15 mouse cellular contexts compared by ENCODE assay signal in the genomic region with DNA sequence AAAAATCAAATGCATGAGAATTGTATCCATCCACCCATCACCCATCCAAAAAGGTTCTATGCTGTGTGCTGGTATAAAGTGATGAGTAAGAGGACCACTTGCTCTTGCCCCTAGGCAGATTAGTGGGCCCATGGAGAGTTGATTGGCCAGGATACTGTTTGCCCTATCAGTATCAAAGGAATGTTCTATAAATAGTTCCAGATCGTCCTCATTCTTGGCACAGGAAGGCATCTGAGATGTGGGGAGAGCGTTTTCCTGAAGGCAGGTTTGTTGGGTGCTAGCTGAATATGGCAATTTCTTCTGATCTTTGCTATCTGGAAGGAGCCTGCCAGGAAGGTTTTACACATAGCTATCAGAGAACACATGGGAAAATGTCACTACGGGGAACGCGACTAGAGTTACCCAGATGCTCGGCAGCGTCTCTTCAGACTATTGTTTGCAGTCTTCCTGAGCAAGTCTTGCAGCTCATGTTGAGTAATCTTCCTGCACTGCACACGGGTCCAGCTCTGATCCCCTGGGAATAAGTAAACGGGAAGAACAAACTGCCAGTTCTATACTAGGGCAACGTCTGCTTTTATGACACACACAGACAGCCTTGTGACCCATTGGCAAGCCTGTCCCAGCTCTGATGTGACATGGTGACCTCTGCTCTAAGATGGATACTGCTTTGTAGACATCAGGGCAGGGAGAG. TPM values are rescaled to one million over a fixed set of nuclear protein-coding genes. Genes with fewer than 3 reads are reported as not detected.
DNase-seq lines count a peak whose midpoint lies in the region; ATAC-seq and TF ChIP-seq lines count a peak whose summit lies in the region.
"Had no signal": no experiment of that assay in that cellular context is flagged by ENCODE, and none has a peak within 500 bp of the region (broad histone marks: within the 10 kb centered on the region; RNA-seq: fewer than 3 reads in every experiment).

No protein-coding gene starts in this region.

- no peak for TF ChIP-seq EP300 in heart, postnatal 0 days (IDR thresholded peaks at IDR 0.05; ENCODE audit: low read depth)

- no peak overlapping the region for H3K4me3 ChIP-seq in gastrocnemius, adult 2 months
- no peak overlapping the region for H3K4me3 ChIP-seq in heart, postnatal 0 days (ENCODE audit: low read depth, low read length)
- H3K4me3 ChIP-seq: embryonic facial prominence, embryonic 15.5 days; forebrain, embryonic 13.5 days; liver, embryonic 13.5 days; neural tube, embryonic 13.5 days had no signal

- no peaks in the 10 kb centered on the region; the same call in 1 of the 2 replicates for H3K27me3 ChIP-seq in heart, postnatal 0 days (ENCODE audit: control insufficient read depth, insufficient read depth, low read length)
- H3K27me3 ChIP-seq: embryonic facial prominence, embryonic 15.5 days; forebrain, embryonic 13.5 days; liver, embryonic 13.5 days had no signal

- no peaks in the 10 kb centered on the region for H3K9me3 ChIP-seq in heart, postnatal 0 days (replicated peaks; ENCODE audit: control insufficient read depth, low read length)
- H3K9me3 ChIP-seq: embryonic facial prominence, embryonic 15.5 days; forebrain, embryonic 13.5 days; liver, embryonic 13.5 days; neural tube, embryonic 13.5 days had no signal

- TF ChIP-seq CTCF in gastrocnemius, adult 2 months (IDR thresholded peaks at IDR 0.05) = no peak
- no peak for TF ChIP-seq CTCF in heart, postnatal 0 days (IDR thresholded peaks at IDR 0.05; ENCODE audit: low read depth)

- H3K36me3 ChIP-seq in heart, postnatal 0 days (replicated peaks; ENCODE audit: control insufficient read depth, insufficient read depth, low read length) = peaks cover 9% of the 10 kb centered on the region; the same call in 1 of the 2 replicates
- H3K36me3 ChIP-seq: liver, embryonic 13.5 days had no signal

- intact Hi-C loops in gastrocnemius, adult 2 months (cut with DNase I) = no loop called here

- peak; percentile 47; the same call in 1 of the 2 replicates for ATAC-seq in heart, postnatal 0 days (ENCODE audit: insufficient read depth, low read depth)
- ATAC-seq: forebrain, embryonic 13.5 days; midbrain, embryonic 16.5 days had no signal

- peaks cover 23% of the 10 kb centered on the region for H3K4me1 ChIP-seq in heart, postnatal 0 days (ENCODE audit: control insufficient read depth, insufficient read depth)
- H3K4me1 ChIP-seq: liver, embryonic 13.5 days had no signal

- WGBS in heart, postnatal 0 days = 25% methylated on average over 10 of the region's 10 CpGs

- H3K27ac ChIP-seq in gastrocnemius, adult 2 months = peak overlapping the region; percentile 53; the same call in 1 of the 2 replicates
- no peak overlapping the region; the same call in 1 of the 2 replicates for H3K27ac ChIP-seq in heart, postnatal 0 days (ENCODE audit: low read depth)
- H3K27ac ChIP-seq: embryonic facial prominence, embryonic 15.5 days; forebrain, embryonic 13.5 days; hindbrain, embryonic 14.5 days; liver, embryonic 13.5 days; neural tube, embryonic 13.5 days had no signal

- H3K9ac ChIP-seq in heart, postnatal 0 days (replicated peaks; ENCODE audit: low read depth, low read length) = no peak overlapping the region
- H3K9ac ChIP-seq: embryonic facial prominence, embryonic 15.5 days; forebrain, embryonic 13.5 days; hindbrain, embryonic 14.5 days; liver, embryonic 13.5 days; neural tube, embryonic 13.5 days had no signal

- no peak overlapping the region for H3K4me2 ChIP-seq in heart, postnatal 0 days (ENCODE audit: low read depth, low read length)
- H3K4me2 ChIP-seq: embryonic facial prominence, embryonic 15.5 days; forebrain, embryonic 13.5 days; hindbrain, embryonic 14.5 days; liver, embryonic 13.5 days; neural tube, embryonic 13.5 days had no signal

- peak; percentile 39 for DNase-seq in gastrocnemius, adult 2 months
- no peak for DNase-seq in gastrocnemius, postnatal 4 days (ENCODE audit: low spot score in 2 of 2)
- peak; percentile 53 for DNase-seq in layer of hippocampus, adult 9-11 months
- DNase-seq in layer of hippocampus, postnatal 10 days (ENCODE audit: low spot score in 2 of 2) = no peak
- DNase-seq in heart, postnatal 0 days (ENCODE audit: low spot score) = peak; percentile 37
- peak; percentile 37 to 61 for DNase-seq in kidney, postnatal 25 days
- DNase-seq in ovary, postnatal 14 days (ENCODE audit: low spot score) = no peak
- DNase-seq: cerebellum, postnatal 10 days; gastrocnemius, postnatal 36 days; liver, embryonic 13.5 days had no signal

RNA-seq across cellular contexts. Expression of a gene that starts 44.5 kb away (rescaled TPM):
- total RNA-seq in gastrocnemius, adult 2 months (2021) = 1 to 10 TPM; 2.9 to 6.8 TPM
- 10 to 100 TPM; 23.2 to 24.0 TPM for total RNA-seq in gastrocnemius, postnatal 4 days (2021)
- total RNA-seq in layer of hippocampus, postnatal 10 days (2021) = 100 to 1,000 TPM in 1 of 2 experiments, 10 to 100 TPM in 1; 93.9 to 103 TPM
- total RNA-seq in heart, postnatal 0 days (2014; rRNA removed; ENCODE audit: low replicate concordance) = 12.8 and 20.2 TPM in 2 replicates
- polyA plus RNA-seq in heart, postnatal 0 days (2015; fragmentation: Nextera tagmentation; extraction: Ambion mirVana) = 5.2 and 5.4 TPM in 2 replicates

Comparison
In these comparisons a context has a peak if more than half of its experiments do, and no peak if none do; other contexts are left out.
1. DNase-seq: peak in gastrocnemius, adult 2 months (single experiment), layer of hippocampus, adult 9-11 months (single experiment), heart, postnatal 0 days (single experiment) and kidney, postnatal 25 days (2 of 2); none in gastrocnemius, postnatal 4 days (0 of 2), layer of hippocampus, postnatal 10 days (0 of 2) and ovary, postnatal 14 days (single experiment).